Mouse (Mus musculus) heart, adult 2 months (tissue): Measurements from ENCODE around the gene Kalrn. TPM values are rescaled to one million over a fixed set of nuclear protein-coding genes. Genes with fewer than 3 reads are reported as not detected.

Source experiments
- DNase-seq, 2 experiments: peaks; one replicate each; pipeline ENCODE4 v3.0.0; 2021
- H3K27ac ChIP-seq: fragments of 200-600 bp; 2 replicates; pipeline ENCODE4 v1.8.1; 2022
- H3K27me3 ChIP-seq: fragments of 200-500 bp; 2 replicates; pipeline ENCODE4 v1.6.1; 2012; ENCODE audit warnings: mild to moderate bottlenecking, low read length, inconsistent platforms, mixed read lengths; ENCODE audit not compliant: control insufficient read depth, insufficient read depth
- H3K36me3 ChIP-seq: fragments of 200-500 bp; 2 replicates; pipeline ENCODE4 v1.6.1; 2012; ENCODE audit warnings: low read length, inconsistent platforms; ENCODE audit not compliant: control insufficient read depth, insufficient read depth
- H3K4me1 ChIP-seq: fragments of 200-500 bp; 2 replicates; pipeline ENCODE4 v1.6.1; 2011; ENCODE audit warnings: low read length; ENCODE audit not compliant: control insufficient read depth, insufficient read depth
- H3K4me3 ChIP-seq: fragments of 200-600 bp; 2 replicates; pipeline ENCODE4 v1.8.1; 2022
- H3K79me2 ChIP-seq: fragments of 200-500 bp; replicated peaks from 2 replicates; pipeline ENCODE4 v1.6.1; 2012; ENCODE audit warnings: mild to moderate bottlenecking, inconsistent platforms, low read length, moderate library complexity, mixed read lengths; ENCODE audit not compliant: control insufficient read depth, insufficient read depth
- H3K9ac ChIP-seq: fragments of 200-500 bp; 2 replicates; pipeline ENCODE4 v1.6.1; 2012; ENCODE audit warnings: low read depth, mild to moderate bottlenecking, control low read depth, inconsistent platforms, low read length, mixed read lengths
- CTCF ChIP-seq: fragments of 200-600 bp; IDR thresholded peaks from 2 replicates; pipeline ENCODE4 v1.8.1; 2022; ENCODE audit warnings: antibody characterized with exemption, mild to moderate bottlenecking, moderate library complexity
- EP300 ChIP-seq: fragments of 200-500 bp; IDR thresholded peaks from 2 replicates; pipeline ENCODE4 v1.6.1; 2011; ENCODE audit warnings: low read depth, low read length, control low read depth; ENCODE audit not compliant: insufficient read depth
- POLR2A ChIP-seq: fragments of 200-500 bp; IDR thresholded peaks from 2 replicates; pipeline ENCODE4 v1.6.1; 2011; ENCODE audit warnings: mild to moderate bottlenecking, low read depth, low read length, control low read depth; ENCODE audit not compliant: insufficient read depth
- WGBS: fragments of 180-500 bp; shearing (Covaris S2); methylation state at CpG from one replicate; pipeline ENCODE4 v1.1.7; 2018; 5-methylcytosine and 5-hydroxymethylcytosine counted together
- intact Hi-C: fragments of 180-260 bp; cut with DNase I; formaldehyde crosslinking; loops from one replicate; pipeline ENCODE4 v1.15.1; 2025
- polyA plus RNA-seq: library from polyadenylated mRNA; depleted of rRNA; stranded (reverse); fragments of >200 nt; gene quantifications from 2 replicates; pipeline ENCODE4 v1.2.3, GENCODE M21; 2012
- total RNA-seq, 2 experiments: library from RNA; stranded (reverse); gene quantifications; 2 replicates each; pipeline ENCODE4 v1.2.3; 2021

Kalrn gene
- total and polyA plus RNA-seq, 3 experiments: 8.2 to 31.8 (median 26.1) TPM

DNA sequence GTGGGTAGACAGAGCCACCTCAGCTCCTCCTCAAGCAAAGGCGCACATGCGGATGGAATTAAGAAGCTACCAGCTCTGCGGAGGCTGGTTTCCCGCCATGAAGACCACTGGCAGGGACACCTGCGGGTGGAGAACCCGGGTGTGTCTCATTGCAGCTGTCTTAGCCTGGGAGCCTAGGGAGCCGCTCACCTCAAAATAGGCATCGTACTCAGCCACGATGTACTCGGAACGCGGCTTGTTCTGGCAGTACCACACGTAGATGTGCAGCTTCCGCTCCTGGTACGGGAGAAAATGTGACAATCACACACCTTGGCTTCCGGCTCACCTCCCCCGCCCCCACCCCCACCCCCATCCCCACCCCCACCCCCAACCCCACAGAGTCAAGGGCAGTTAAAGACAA is 539.1 kb downstream of the Kalrn start:
- H3K27ac ChIP-seq: no peak overlapping the region
- 91% methylated on average over 17 of the region's 17 CpGs for WGBS
- H3K9ac ChIP-seq: no peak overlapping the region
- no peak for DNase-seq
- peaks cover 7% of the 10 kb centered on the region; the same call in 1 of the 2 replicates for H3K36me3 ChIP-seq
- H3K79me2 ChIP-seq: no peaks in the 10 kb centered on the region
- intact Hi-C loops: no loop called here
- H3K4me3 ChIP-seq: no peak overlapping the region
- H3K27me3 ChIP-seq: no peaks in the 10 kb centered on the region
- H3K4me1 ChIP-seq: peaks cover 8% of the 10 kb centered on the region
- no peak for TF ChIP-seq POLR2A
- no peak for TF ChIP-seq CTCF
- no peak for TF ChIP-seq EP300

DNA sequence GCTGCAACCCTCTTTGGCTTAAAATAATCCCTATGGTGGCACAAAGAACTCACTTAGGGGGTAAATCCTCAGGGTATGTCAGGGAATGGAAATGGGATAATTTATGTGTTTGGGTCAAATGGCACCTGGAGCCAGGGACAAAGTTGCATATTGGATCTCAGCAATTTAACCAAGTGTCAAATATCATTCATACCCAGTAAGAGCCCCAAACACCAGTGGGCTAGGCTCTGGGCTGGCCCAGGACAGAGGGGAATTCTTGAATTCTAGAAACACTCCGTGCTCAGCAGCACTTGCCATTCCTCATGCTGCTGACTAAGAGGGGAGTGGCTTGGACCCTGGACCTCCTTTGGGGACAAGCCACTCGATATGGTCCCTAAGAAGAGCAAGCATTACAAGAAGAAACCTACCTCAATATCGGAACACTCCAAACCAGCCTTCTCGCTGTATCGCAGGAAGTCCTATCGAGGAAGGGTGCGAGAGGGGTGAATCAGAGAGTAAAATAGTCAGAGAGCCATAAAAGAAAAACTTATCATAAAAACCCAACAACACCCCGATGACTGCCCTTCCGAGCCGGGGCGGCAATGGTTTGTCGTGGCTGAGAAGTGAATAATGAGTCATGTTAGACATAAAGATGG is 541.2 kb downstream of the Kalrn start:
- 87% methylated on average over 12 of the region's 12 CpGs for WGBS
- no peaks in the 10 kb centered on the region for H3K27me3 ChIP-seq

DNA sequence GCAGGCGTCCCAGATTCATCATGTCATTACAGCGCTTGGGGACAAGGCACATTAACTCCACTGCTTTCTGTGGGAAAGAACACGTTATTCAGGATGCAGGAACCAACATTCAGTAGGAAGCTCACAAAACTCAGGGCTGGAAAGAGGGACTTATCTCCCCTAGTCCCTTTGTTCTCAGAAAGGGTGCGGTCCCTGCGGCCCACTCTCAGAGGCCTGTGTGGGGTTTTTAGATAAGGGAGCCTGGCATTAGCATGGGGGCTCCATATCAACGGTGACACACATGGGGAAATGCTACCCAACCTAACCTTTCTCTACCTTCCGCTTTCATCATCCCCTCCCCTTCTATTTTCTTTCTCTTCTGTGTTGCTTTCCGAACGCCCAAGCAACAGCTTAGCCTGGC is 541.8 kb downstream of the Kalrn start:
- no peak overlapping the region for H3K9ac ChIP-seq
- H3K27me3 ChIP-seq: no peaks in the 10 kb centered on the region
- H3K27ac ChIP-seq: peak overlapping the region; percentile 12; the same call in 1 of the 2 replicates
- WGBS: 52% methylated on average over 9 of the region's 9 CpGs
- H3K4me3 ChIP-seq: no peak overlapping the region
- H3K4me1 ChIP-seq: peaks cover 6% of the 10 kb centered on the region
- TF ChIP-seq EP300: no peak
- TF ChIP-seq CTCF: no peak
- no peak for TF ChIP-seq POLR2A
- H3K79me2 ChIP-seq: no peaks in the 10 kb centered on the region
- intact Hi-C loops: no loop called here
- H3K36me3 ChIP-seq: peaks cover 7% of the 10 kb centered on the region; the same call in 1 of the 2 replicates
- DNase-seq: no peak

More for the DNA sequence above, 541.2 kb downstream of the Kalrn start:
- peaks cover 7% of the 10 kb centered on the region; the same call in 1 of the 2 replicates for H3K36me3 ChIP-seq
- no peak overlapping the region for H3K9ac ChIP-seq
- H3K4me3 ChIP-seq: no peak overlapping the region
- H3K79me2 ChIP-seq: no peaks in the 10 kb centered on the region
- peaks cover 8% of the 10 kb centered on the region for H3K4me1 ChIP-seq
- no peak for DNase-seq
- TF ChIP-seq CTCF (no peak), POLR2A (no peak), EP300 (no peak)
- peak overlapping the region; percentile 23; the same call in 1 of the 2 replicates for H3K27ac ChIP-seq
- intact Hi-C loops: no loop called here

DNA sequence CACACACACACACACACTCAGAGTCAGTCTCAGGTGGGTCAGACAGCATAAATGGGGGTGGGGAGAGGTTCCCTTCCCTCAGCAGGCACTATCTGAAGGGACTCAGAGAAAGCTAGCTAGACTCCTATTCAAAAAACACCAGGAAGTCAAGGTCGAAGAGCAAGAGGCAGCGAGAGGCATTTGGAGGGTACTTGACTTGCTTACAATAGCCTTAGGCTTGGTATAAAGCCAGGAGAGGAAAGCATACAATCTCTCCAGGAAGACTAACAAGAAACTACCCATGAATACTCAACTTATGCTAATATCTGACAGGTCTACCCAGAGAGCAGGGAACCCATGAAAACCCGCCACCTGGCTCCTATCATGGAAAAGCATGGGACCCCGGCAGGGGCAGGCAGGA is 543.0 kb downstream of the Kalrn start:
- Histone ChIP-seq H3K4me3 (no peak overlapping the region), H3K9ac (no peak overlapping the region), H3K36me3 (peaks cover 7% of the 10 kb centered on the region; the same call in 1 of the 2 replicates), H3K79me2 (no peaks in the 10 kb centered on the region), H3K4me1 (peaks cover 3% of the 10 kb centered on the region), H3K27ac (peak overlapping the region; percentile 19; the same call in 1 of the 2 replicates), H3K27me3 (no peaks in the 10 kb centered on the region)
- WGBS: 45% methylated on average over 4 of the region's 4 CpGs
- intact Hi-C loops: no loop called here
- DNase-seq: no peak
- TF ChIP-seq POLR2A (no peak), EP300 (no peak), CTCF (no peak)

DNA sequence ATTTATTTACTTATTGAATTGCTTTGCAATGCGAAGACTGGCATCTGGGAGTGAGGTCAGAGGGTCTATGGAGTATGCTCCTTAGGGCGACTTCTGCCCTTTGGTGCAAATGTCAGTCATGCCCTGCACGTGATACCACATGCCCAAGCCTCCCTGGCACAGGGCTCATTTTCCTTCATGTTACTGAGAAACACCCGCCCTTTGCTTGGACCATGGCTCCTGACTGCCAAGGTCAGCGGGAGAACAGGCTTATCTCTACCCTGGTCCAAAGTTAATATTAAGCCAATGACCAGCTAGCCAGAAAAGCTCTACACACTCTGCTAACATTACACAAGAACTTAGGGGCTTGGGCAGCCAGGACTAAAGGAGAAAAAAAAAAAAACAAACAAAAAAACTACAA is 543.5 kb downstream of the Kalrn start:
- peak overlapping the region; percentile 19 for H3K27ac ChIP-seq
- 56% methylated on average over 5 of the region's 5 CpGs for WGBS
- DNase-seq: peak; percentile 33 to 60
- no peak overlapping the region for H3K9ac ChIP-seq
- TF ChIP-seq CTCF: no peak
- TF ChIP-seq EP300: peak; percentile 67; the same call in 1 of the 2 replicates
- no peak for TF ChIP-seq POLR2A
- no peaks in the 10 kb centered on the region for H3K79me2 ChIP-seq
- H3K27me3 ChIP-seq: no peaks in the 10 kb centered on the region
- peaks cover 7% of the 10 kb centered on the region; the same call in 1 of the 2 replicates for H3K36me3 ChIP-seq
- intact Hi-C loops: no loop called here
- H3K4me1 ChIP-seq: peaks cover 3% of the 10 kb centered on the region
- H3K4me3 ChIP-seq: no peak overlapping the region

DNA sequence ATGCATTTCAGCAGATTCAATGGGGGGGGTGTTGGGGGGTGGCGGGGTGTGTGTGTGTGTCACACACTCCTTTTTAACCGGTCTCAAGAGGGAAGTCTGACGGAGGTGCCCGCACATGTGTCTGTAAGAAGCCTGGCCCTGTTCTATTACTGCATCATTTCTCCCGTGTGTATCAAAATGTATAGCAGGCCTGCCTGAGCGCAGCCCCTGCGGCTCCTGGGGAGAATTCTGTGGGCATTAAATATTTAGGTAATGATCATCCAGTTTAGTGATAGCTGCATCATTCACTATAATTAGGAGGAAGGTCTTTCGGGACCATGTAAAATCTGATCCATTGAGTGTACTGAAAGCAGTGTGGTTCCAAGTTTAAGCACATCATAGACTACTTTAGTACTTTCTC is 556.1 kb downstream of the Kalrn start:
- WGBS: 97% methylated on average over 8 of the region's 8 CpGs
- no peak overlapping the region for H3K4me3 ChIP-seq
- no peaks in the 10 kb centered on the region for H3K4me1 ChIP-seq
- no peak overlapping the region for H3K9ac ChIP-seq
- H3K36me3 ChIP-seq: no peaks in the 10 kb centered on the region
- no peak overlapping the region for H3K27ac ChIP-seq
- no peak for TF ChIP-seq CTCF
- TF ChIP-seq POLR2A: no peak
- TF ChIP-seq EP300: no peak
- no peaks in the 10 kb centered on the region for H3K79me2 ChIP-seq
- intact Hi-C loops: no loop called here
- DNase-seq: peak in 1 of 2 experiments; percentile 3
- H3K27me3 ChIP-seq: no peaks in the 10 kb centered on the region
